Mouse (Mus musculus) lung, postnatal 4 days (tissue): Measurements from ENCODE around the gene B9d2.

Source experiments
- DNase-seq, 2 experiments: peaks; one replicate each; pipeline ENCODE4 v3.0.0; 2021

B9d2 gene

DNA sequence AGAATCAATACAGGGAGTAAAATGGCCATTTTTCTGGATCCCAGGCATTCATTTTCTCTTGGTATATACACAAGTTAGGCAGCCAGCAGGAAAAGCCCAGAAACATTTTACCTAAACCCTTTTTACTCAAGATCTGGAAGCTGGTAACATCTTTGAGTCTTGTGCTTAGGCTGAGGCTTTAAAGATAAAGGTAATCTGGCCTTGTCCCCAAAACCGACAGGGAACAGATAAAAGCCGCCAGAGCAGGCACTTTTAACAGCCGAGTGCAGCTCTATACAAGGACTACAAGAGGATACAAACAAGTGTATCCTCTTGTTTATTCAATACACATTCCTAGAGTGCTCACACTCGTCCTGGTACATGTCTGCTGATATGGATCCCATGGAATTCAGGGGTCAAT is 54.4 kb downstream of the B9d2 start:
- no peak for DNase-seq
